Mouse (Mus musculus) lung, embryonic 14.5 days (tissue): ENCODE measurements around the gene Tgfbi. TPM values are rescaled to one million over a fixed set of nuclear protein-coding genes. Genes with fewer than 3 reads are reported as not detected.

ENCODE experiments used
- ATAC-seq: fragments of 200-750 bp; cut with Nextera tagmentation; 2 replicates; pipeline ENCODE4 v1.8.0; 2017; ENCODE audit warnings: mild to moderate bottlenecking, moderate TSS enrichment, moderate library complexity; ENCODE audit not compliant: insufficient read depth
- DNase-seq: peaks from one replicate; pipeline ENCODE4 v3.0.0-alpha.2; 2015
- H3K27ac ChIP-seq: fragments of 300-500 bp; sonication (generic); 2 replicates; pipeline ENCODE4 v1.5.1; 2014; ENCODE audit warnings: low read depth, mild to moderate bottlenecking, moderate library complexity
- H3K27me3 ChIP-seq: fragments of 300-500 bp; sonication (generic); 2 replicates; pipeline ENCODE4 v1.6.1; 2014; ENCODE audit warnings: low read length, control low read depth; ENCODE audit not compliant: insufficient read depth
- H3K36me3 ChIP-seq: fragments of 300-500 bp; sonication (generic); 2 replicates; pipeline ENCODE4 v1.6.1; 2014; ENCODE audit warnings: control low read depth; ENCODE audit not compliant: insufficient read depth
- H3K4me1 ChIP-seq: fragments of 300-500 bp; sonication (generic); 2 replicates; pipeline ENCODE4 v1.6.1; 2014; ENCODE audit warnings: antibody characterized with exemption, control low read depth; ENCODE audit not compliant: insufficient read depth
- H3K4me2 ChIP-seq: fragments of 300-500 bp; sonication (generic); 2 replicates; pipeline ENCODE4 v1.6.1; 2014; ENCODE audit warnings: mild to moderate bottlenecking
- H3K4me3 ChIP-seq: fragments of 300-500 bp; sonication (generic); 2 replicates; pipeline ENCODE4 v1.5.1; 2014; ENCODE audit warnings: low read depth, low read length
- H3K9ac ChIP-seq: fragments of 300-500 bp; sonication (generic); 2 replicates; pipeline ENCODE4 v1.6.1; 2014
- H3K9me3 ChIP-seq: fragments of 300-500 bp; sonication (generic); 2 replicates; pipeline ENCODE4 v1.6.1; 2016; ENCODE audit warnings: low read depth, low read length, control low read depth
- CTCF ChIP-seq: IDR thresholded peaks from 2 replicates; pipeline ENCODE4 v1.5.1; 2016; ENCODE audit warnings: antibody characterized with exemption, low read depth
- WGBS: fragments of 180-500 bp; shearing (Covaris S2); extraction: QIAGEN DNeasy Blood & Tissue Kit; methylation state at CpG from one replicate; pipeline ENCODE4 v1.1.7; 2014; 5-methylcytosine and 5-hydroxymethylcytosine counted together
- polyA plus RNA-seq: library from polyadenylated mRNA; unstranded; fragments of >200 nt; fragmentation: Nextera tagmentation; extraction: Ambion mirVana; gene quantifications from 2 replicates; pipeline ENCODE4 v1.2.1, GENCODE M21; 2014

Gene Tgfbi
- polyA plus RNA-seq, result 165 and 171 TPM in 2 replicates

- H3K4me1 ChIP-seq, result peaks cover 37% of the 10 kb centered on the region
- peak within 1 kb of the TSS; percentile 93 for H3K4me2 ChIP-seq
- ATAC-seq, result peak; percentile 73
- peaks cover 7% of the 10 kb centered on the region; the same call in 1 of the 2 replicates for H3K36me3 ChIP-seq
- TF ChIP-seq CTCF, result no peak
- DNase-seq, result peak; percentile 83
- H3K27ac ChIP-seq, result no peak within 1 kb of the TSS
- H3K4me3 ChIP-seq, result peak within 1 kb of the TSS; percentile 50
- WGBS, result 2% methylated on average over 36 of the region's 36 CpGs
- H3K9me3 ChIP-seq, result no peaks in the 10 kb centered on the region
- peak within 1 kb of the TSS; percentile 67 for H3K9ac ChIP-seq
- H3K27me3 ChIP-seq, result no peaks in the 10 kb centered on the region
These were observed at the start of gene Tgfbi for GRCm38 (mm10) chr13:56609103-56609856. TSS of gene Tgfbi (plus strand) at chr13:56609523.

GRCm38 (mm10) chr13:56559841-56560370 lies 49.4 kb upstream of the Tgfbi start:
- H3K27me3 ChIP-seq, result no peaks in the 10 kb centered on the region
- H3K27ac ChIP-seq, result no peak overlapping the region
- no peaks in the 10 kb centered on the region for H3K9me3 ChIP-seq
- no peak for ATAC-seq
- H3K4me3 ChIP-seq, result no peak overlapping the region
- H3K36me3 ChIP-seq, result no peaks in the 10 kb centered on the region
- H3K4me1 ChIP-seq, result no peaks in the 10 kb centered on the region
- no peak for DNase-seq
- H3K9ac ChIP-seq, result no peak overlapping the region
- no peak overlapping the region for H3K4me2 ChIP-seq
- 74% methylated on average over 6 of the region's 6 CpGs for WGBS
- TF ChIP-seq CTCF, result no peak

- 71% methylated on average over 8 of the region's 8 CpGs for WGBS
- TF ChIP-seq CTCF, result no peak
- H3K9me3 ChIP-seq, result no peaks in the 10 kb centered on the region
- H3K27me3 ChIP-seq, result no peaks in the 10 kb centered on the region
- H3K36me3 ChIP-seq, result no peaks in the 10 kb centered on the region
- ATAC-seq, result no peak
- no peak overlapping the region for H3K9ac ChIP-seq
- no peaks in the 10 kb centered on the region for H3K4me1 ChIP-seq
- no peak overlapping the region for H3K4me2 ChIP-seq
- no peak overlapping the region for H3K4me3 ChIP-seq
- no peak overlapping the region for H3K27ac ChIP-seq
- DNase-seq, result no peak
These were observed 48.2 kb upstream of the Tgfbi start for GRCm38 (mm10) chr13:56561129-56561528.

GRCm38 (mm10) chr13:56563075-56563474 lies 46.2 kb upstream of the Tgfbi start:
- no peak for ATAC-seq
- H3K9me3 ChIP-seq, result no peaks in the 10 kb centered on the region
- H3K4me2 ChIP-seq, result no peak overlapping the region
- peak; percentile 73 for TF ChIP-seq CTCF
- no peaks in the 10 kb centered on the region for H3K4me1 ChIP-seq
- H3K9ac ChIP-seq, result no peak overlapping the region
- no peaks in the 10 kb centered on the region for H3K36me3 ChIP-seq
- no peaks in the 10 kb centered on the region for H3K27me3 ChIP-seq
- no peak overlapping the region for H3K4me3 ChIP-seq
- DNase-seq, result peak; percentile 77
- WGBS, result 39% methylated on average over 6 of the region's 6 CpGs
- no peak overlapping the region for H3K27ac ChIP-seq

- DNase-seq (no peak), ATAC-seq (no peak)
- no peak for TF ChIP-seq CTCF
- no peaks in the 10 kb centered on the region for H3K27me3 ChIP-seq
- no peak overlapping the region for H3K9ac ChIP-seq
- no peaks in the 10 kb centered on the region for H3K4me1 ChIP-seq
- no peak overlapping the region for H3K4me3 ChIP-seq
- H3K27ac ChIP-seq, result no peak overlapping the region
- 58% methylated on average over 10 of the region's 10 CpGs for WGBS
- no peaks in the 10 kb centered on the region for H3K36me3 ChIP-seq
- no peaks in the 10 kb centered on the region for H3K9me3 ChIP-seq
- H3K4me2 ChIP-seq, result no peak overlapping the region
These were observed 43.0 kb upstream of the Tgfbi start for GRCm38 (mm10) chr13:56566336-56566735.

GRCm38 (mm10) chr13:56571645-56572044 lies 37.7 kb upstream of the Tgfbi start:
- Histone ChIP-seq H3K4me2 (no peak overlapping the region), H3K9me3 (no peaks in the 10 kb centered on the region), H3K4me1 (peaks cover 10% of the 10 kb centered on the region), H3K9ac (no peak overlapping the region), H3K27ac (no peak overlapping the region), H3K36me3 (no peaks in the 10 kb centered on the region), H3K27me3 (no peaks in the 10 kb centered on the region), H3K4me3 (no peak overlapping the region)
- no peak for ATAC-seq
- 59% methylated on average over 8 of the region's 8 CpGs for WGBS
- TF ChIP-seq CTCF, result no peak
- DNase-seq, result no peak

GRCm38 (mm10) chr13:56575074-56575473 lies 34.2 kb upstream of the Tgfbi start:
- no peaks in the 10 kb centered on the region for H3K27me3 ChIP-seq
- DNase-seq, result no peak
- no peak for TF ChIP-seq CTCF
- no peak overlapping the region for H3K4me3 ChIP-seq
- no peaks in the 10 kb centered on the region for H3K9me3 ChIP-seq
- no peak overlapping the region for H3K4me2 ChIP-seq
- ATAC-seq, result no peak
- no peak overlapping the region for H3K27ac ChIP-seq
- no peak overlapping the region for H3K9ac ChIP-seq
- peaks cover 10% of the 10 kb centered on the region for H3K4me1 ChIP-seq
- 76% methylated on average over 4 of the region's 4 CpGs for WGBS
- no peaks in the 10 kb centered on the region for H3K36me3 ChIP-seq
